10 mouse cellular contexts compared by ENCODE assay signal in genomic region chr11:49248226-49248973, GRCm38 (mm10). TPM values are rescaled to one million over a fixed set of nuclear protein-coding genes. Genes with fewer than 3 reads are reported as not detected.
DNase-seq lines count a peak whose midpoint lies in the region; ATAC-seq and TF ChIP-seq lines count a peak whose summit lies in the region.
"Had no signal": no experiment of that assay in that cellular context is flagged by ENCODE, and none has a peak within 500 bp of the region (broad histone marks: within the 10 kb centered on the region; RNA-seq: fewer than 3 reads in every experiment).

No protein-coding gene starts in this region.

- no peaks in the 10 kb centered on the region for H3K9me3 ChIP-seq in neural tube, embryonic 13.5 days
- H3K9me3 ChIP-seq in neural tube, embryonic 15.5 days (replicated peaks): no peaks in the 10 kb centered on the region
- H3K9me3 ChIP-seq in intestine, embryonic 16.5 days (ENCODE audit: control insufficient read depth, low read length): no peaks in the 10 kb centered on the region
- H3K9me3 ChIP-seq in lung, postnatal 0 days (ENCODE audit: low read length): no peaks in the 10 kb centered on the region
- H3K9me3 ChIP-seq: limb, embryonic 12.5 days had no signal

- TF ChIP-seq CTCF in lung, postnatal 0 days (IDR thresholded peaks at IDR 0.05): no peak

- H3K9ac ChIP-seq in neural tube, embryonic 13.5 days: 0 out of 2 replicates have a peak overlapping the region, but pooled peaks have one; percentile 26
- H3K9ac ChIP-seq in neural tube, embryonic 15.5 days (replicated peaks): no peak overlapping the region
- 0 out of 2 replicates have a peak overlapping the region, but pooled peaks have one; percentile 93 for H3K9ac ChIP-seq in intestine, embryonic 16.5 days (ENCODE audit: low read depth, low read length)
- no peak overlapping the region for H3K9ac ChIP-seq in lung, postnatal 0 days (replicated peaks; ENCODE audit: low read depth)

- H3K4me3 ChIP-seq in neural tube, embryonic 13.5 days: no peak overlapping the region
- no peak overlapping the region for H3K4me3 ChIP-seq in neural tube, embryonic 15.5 days (replicated peaks)
- no peak overlapping the region for H3K4me3 ChIP-seq in intestine, embryonic 16.5 days (ENCODE audit: low read length)
- no peak overlapping the region for H3K4me3 ChIP-seq in lung, postnatal 0 days (ENCODE audit: low read depth, low read length)
- H3K4me3 ChIP-seq: limb, embryonic 12.5 days had no signal

- no peak overlapping the region for H3K27ac ChIP-seq in neural tube, embryonic 13.5 days (replicated peaks)
- H3K27ac ChIP-seq in neural tube, embryonic 15.5 days (replicated peaks): no peak overlapping the region
- H3K27ac ChIP-seq in intestine, embryonic 16.5 days (ENCODE audit: low read length): peak overlapping the region; percentile 96
- H3K27ac ChIP-seq in lung, postnatal 0 days (ENCODE audit: low read length): peak overlapping the region; percentile 96

- no peaks in the 10 kb centered on the region; the same call in 1 of the 2 replicates for H3K36me3 ChIP-seq in neural tube, embryonic 13.5 days
- H3K36me3 ChIP-seq in neural tube, embryonic 15.5 days: 0 out of 2 replicates have a peak, but pooled peaks cover 5% of the 10 kb centered on the region
- no peaks in the 10 kb centered on the region for H3K36me3 ChIP-seq in intestine, embryonic 16.5 days (ENCODE audit: control insufficient read depth, insufficient read depth, low read length)
- H3K36me3 ChIP-seq in lung, postnatal 0 days (ENCODE audit: insufficient read depth, low read length): no peaks in the 10 kb centered on the region

- peaks cover 54% of the 10 kb centered on the region for H3K4me1 ChIP-seq in neural tube, embryonic 13.5 days (replicated peaks)
- H3K4me1 ChIP-seq in neural tube, embryonic 15.5 days: peaks cover 59% of the 10 kb centered on the region
- H3K4me1 ChIP-seq in intestine, embryonic 16.5 days (ENCODE audit: control insufficient read depth, insufficient read depth, low read length): peaks cover 54% of the 10 kb centered on the region
- H3K4me1 ChIP-seq in lung, postnatal 0 days (ENCODE audit: insufficient read depth, low read depth, low read length): peaks cover 41% of the 10 kb centered on the region

- peak; percentile 69 for DNase-seq in brain, adult 2 months (ENCODE audit: low read depth, low spot score)
- DNase-seq in lung, postnatal 0 days (ENCODE audit: low spot score): peak; percentile 88
- DNase-seq in layer of hippocampus, postnatal 10 days (ENCODE audit: low spot score in 2 of 2): no peak
- no peak for DNase-seq in testis, postnatal 10 days (ENCODE audit: low spot score)
- DNase-seq in embryo, embryonic 10.5 days (ENCODE audit: low spot score): no peak

- H3K27me3 ChIP-seq in neural tube, embryonic 13.5 days: no peaks in the 10 kb centered on the region
- no peaks in the 10 kb centered on the region for H3K27me3 ChIP-seq in neural tube, embryonic 15.5 days (replicated peaks)
- no peaks in the 10 kb centered on the region for H3K27me3 ChIP-seq in intestine, embryonic 16.5 days (replicated peaks; ENCODE audit: control insufficient read depth, insufficient read depth, low read length)
- no peaks in the 10 kb centered on the region for H3K27me3 ChIP-seq in lung, postnatal 0 days (replicated peaks; ENCODE audit: insufficient read depth, low read length)
- H3K27me3 ChIP-seq: limb, embryonic 12.5 days had no signal

- no peak overlapping the region for H3K4me2 ChIP-seq in neural tube, embryonic 13.5 days
- no peak overlapping the region for H3K4me2 ChIP-seq in neural tube, embryonic 15.5 days
- no peak overlapping the region for H3K4me2 ChIP-seq in intestine, embryonic 16.5 days (ENCODE audit: low read depth, low read length)
- H3K4me2 ChIP-seq in lung, postnatal 0 days (replicated peaks; ENCODE audit: low read depth, low read length): peak overlapping the region; percentile 65; the same call in 1 of the 2 replicates

- TF ChIP-seq EP300 in lung, postnatal 0 days (IDR thresholded peaks at IDR 0.05): peak; percentile 74

- no peak for ATAC-seq in neural tube, embryonic 13.5 days (ENCODE audit: low read depth)
- no peak for ATAC-seq in neural tube, embryonic 15.5 days (ENCODE audit: low FRiP score)
- no peak for ATAC-seq in intestine, embryonic 16.5 days
- ATAC-seq in lung, postnatal 0 days: peak; percentile 13

- WGBS in neural tube, embryonic 13.5 days: 66% methylated on average over 6 of the region's 6 CpGs
- 66% methylated on average over 6 of the region's 6 CpGs for WGBS in neural tube, embryonic 15.5 days
- 45% methylated on average over 6 of the region's 6 CpGs for WGBS in intestine, embryonic 16.5 days
- WGBS in lung, postnatal 0 days: 29% methylated on average over 6 of the region's 6 CpGs

RNA-seq across cellular contexts. Expression of gene Mgat1, which starts 4.4 kb away (rescaled TPM):
- polyA plus RNA-seq in neural tube, embryonic 13.5 days (2015; fragmentation: Nextera tagmentation; extraction: Ambion mirVana): 28.8 and 32.4 TPM in 2 replicates
- 34.0 and 46.2 TPM in 2 replicates for polyA plus RNA-seq in neural tube, embryonic 15.5 days (2015; fragmentation: Nextera tagmentation; extraction: Ambion mirVana)
- 62.4 and 65.8 TPM in 2 replicates for polyA plus RNA-seq in intestine, embryonic 16.5 days (2015; fragmentation: Nextera tagmentation; extraction: Ambion mirVana)
- polyA plus RNA-seq in lung, postnatal 0 days (2015; fragmentation: Nextera tagmentation; extraction: Ambion mirVana): 90.2 and 94.5 TPM in 2 replicates
- total RNA-seq in layer of hippocampus, postnatal 10 days (2021): 10 to 100 TPM; 43.9 to 50.2 TPM

RNA-seq across cellular contexts. Expression of gene Olfr1393, which starts 29.7 kb away (rescaled TPM):
- not detected in 2 replicates for polyA plus RNA-seq in neural tube, embryonic 13.5 days (2015; fragmentation: Nextera tagmentation; extraction: Ambion mirVana)
- not detected in 2 replicates for polyA plus RNA-seq in neural tube, embryonic 15.5 days (2015; fragmentation: Nextera tagmentation; extraction: Ambion mirVana)
- 0.13 TPM in 1 of 2 replicates, not detected in the other for polyA plus RNA-seq in intestine, embryonic 16.5 days (2015; fragmentation: Nextera tagmentation; extraction: Ambion mirVana)
- not detected in 2 replicates for polyA plus RNA-seq in lung, postnatal 0 days (2015; fragmentation: Nextera tagmentation; extraction: Ambion mirVana)
- total RNA-seq in layer of hippocampus, postnatal 10 days (2021): not detected
- polyA plus RNA-seq: limb, embryonic 12.5 days had no signal

RNA-seq across cellular contexts. Expression of gene Olfr1392, which starts 36.7 kb away (rescaled TPM):
- not detected in 2 replicates for polyA plus RNA-seq in neural tube, embryonic 13.5 days (2015; fragmentation: Nextera tagmentation; extraction: Ambion mirVana)
- polyA plus RNA-seq in neural tube, embryonic 15.5 days (2015; fragmentation: Nextera tagmentation; extraction: Ambion mirVana): not detected in 2 replicates
- not detected in 2 replicates for polyA plus RNA-seq in intestine, embryonic 16.5 days (2015; fragmentation: Nextera tagmentation; extraction: Ambion mirVana)
- polyA plus RNA-seq in lung, postnatal 0 days (2015; fragmentation: Nextera tagmentation; extraction: Ambion mirVana): 0.05 TPM in 1 of 2 replicates, not detected in the other
- under 1 TPM; 0.11 to 0.14 TPM for total RNA-seq in layer of hippocampus, postnatal 10 days (2021)

RNA-seq across cellular contexts. Expression of gene Zfp62, which starts 45.3 kb away (rescaled TPM):
- 44.5 and 50.0 TPM in 2 replicates for polyA plus RNA-seq in neural tube, embryonic 13.5 days (2015; fragmentation: Nextera tagmentation; extraction: Ambion mirVana)
- polyA plus RNA-seq in neural tube, embryonic 15.5 days (2015; fragmentation: Nextera tagmentation; extraction: Ambion mirVana): 33.6 and 38.2 TPM in 2 replicates
- 20.7 and 23.1 TPM in 2 replicates for polyA plus RNA-seq in intestine, embryonic 16.5 days (2015; fragmentation: Nextera tagmentation; extraction: Ambion mirVana)
- 19.6 and 21.5 TPM in 2 replicates for polyA plus RNA-seq in lung, postnatal 0 days (2015; fragmentation: Nextera tagmentation; extraction: Ambion mirVana)
- total RNA-seq in layer of hippocampus, postnatal 10 days (2021): 10 to 100 TPM; 33.9 to 36.4 TPM

RNA-seq across cellular contexts. Expression of gene Olfr10, which starts 56.1 kb away (rescaled TPM):
- polyA plus RNA-seq in neural tube, embryonic 13.5 days (2015; fragmentation: Nextera tagmentation; extraction: Ambion mirVana): not detected in 2 replicates
- not detected in 2 replicates for polyA plus RNA-seq in neural tube, embryonic 15.5 days (2015; fragmentation: Nextera tagmentation; extraction: Ambion mirVana)
- polyA plus RNA-seq in intestine, embryonic 16.5 days (2015; fragmentation: Nextera tagmentation; extraction: Ambion mirVana): not detected in 2 replicates
- polyA plus RNA-seq in lung, postnatal 0 days (2015; fragmentation: Nextera tagmentation; extraction: Ambion mirVana): not detected in 2 replicates
- total RNA-seq in layer of hippocampus, postnatal 10 days (2021): under 1 TPM in 1 of 2 experiments, not detected in 1; 0.25 TPM
- polyA plus RNA-seq: brain, embryonic 14.5 days; limb, embryonic 12.5 days had no signal

Comparison
In these comparisons a context has a peak if more than half of its experiments do, and no peak if none do; other contexts are left out.
1. H3K9ac ChIP-seq: peak in neural tube, embryonic 13.5 days (single experiment) and intestine, embryonic 16.5 days (single experiment); none in neural tube, embryonic 15.5 days (single experiment) and lung, postnatal 0 days (single experiment).
2. H3K27ac ChIP-seq: peak in intestine, embryonic 16.5 days (single experiment) and lung, postnatal 0 days (single experiment); none in neural tube, embryonic 13.5 days (single experiment) and neural tube, embryonic 15.5 days (single experiment).
3. DNase-seq: peak in brain, adult 2 months (single experiment) and lung, postnatal 0 days (single experiment); none in layer of hippocampus, postnatal 10 days (0 of 2), testis, postnatal 10 days (single experiment) and embryo, embryonic 10.5 days (single experiment).